Mouse (Mus musculus) stomach, embryonic 14.5 days (tissue): ENCODE measurements around the gene Ets1. TPM values are rescaled to one million over a fixed set of nuclear protein-coding genes. Genes with fewer than 3 reads are reported as not detected.

Experiments used
- ATAC-seq: fragments of 200-750 bp; cut with Nextera tagmentation; 2 replicates; pipeline ENCODE4 v1.8.0; 2017; ENCODE audit warnings: low read depth, moderate TSS enrichment; ENCODE audit not compliant: insufficient number of reproducible peaks, insufficient read depth, low FRiP score
- H3K27ac ChIP-seq: fragments of 300-500 bp; sonication (generic); 2 replicates; pipeline ENCODE4 v1.5.1; 2014; ENCODE audit warnings: mild to moderate bottlenecking, low read length, moderate library complexity, mixed read lengths
- H3K27me3 ChIP-seq: fragments of 300-500 bp; sonication (generic); 2 replicates; pipeline ENCODE4 v1.6.1; 2014; ENCODE audit warnings: low read length, control low read depth, mixed read lengths; ENCODE audit not compliant: control insufficient read depth, insufficient read depth
- H3K36me3 ChIP-seq: fragments of 300-500 bp; sonication (generic); 2 replicates; pipeline ENCODE4 v1.6.1; 2014; ENCODE audit warnings: mild to moderate bottlenecking, control low read depth, low read length, moderate library complexity, mixed read lengths; ENCODE audit not compliant: control insufficient read depth, insufficient read depth
- H3K4me1 ChIP-seq: fragments of 300-500 bp; sonication (generic); 2 replicates; pipeline ENCODE4 v1.6.1; 2014; ENCODE audit warnings: low read length, control low read depth, mixed read lengths; ENCODE audit not compliant: control insufficient read depth, insufficient read depth
- H3K4me2 ChIP-seq: fragments of 300-500 bp; sonication (generic); replicated peaks from 2 replicates; pipeline ENCODE4 v1.6.1; 2014; ENCODE audit warnings: low read depth, low read length, control low read depth
- H3K4me3 ChIP-seq: fragments of 300-500 bp; sonication (generic); 2 replicates; pipeline ENCODE4 v1.5.1; 2014; ENCODE audit warnings: low read depth, low read length, control low read depth
- H3K9ac ChIP-seq: fragments of 300-500 bp; sonication (generic); replicated peaks from 2 replicates; pipeline ENCODE4 v1.6.1; 2014; ENCODE audit warnings: low read depth, mild to moderate bottlenecking, control low read depth, low read length, moderate library complexity, mixed read lengths
- H3K9me3 ChIP-seq: fragments of 300-500 bp; sonication (generic); 2 replicates; pipeline ENCODE4 v1.6.1; 2016; ENCODE audit warnings: low read depth, low read length, control low read depth; ENCODE audit not compliant: control insufficient read depth
- WGBS: fragments of 180-500 bp; shearing (Covaris S2); extraction: QIAGEN DNeasy Blood & Tissue Kit; methylation state at CpG from one replicate; pipeline ENCODE4 v1.1.7; 2014; 5-methylcytosine and 5-hydroxymethylcytosine counted together
- polyA plus RNA-seq: library from polyadenylated mRNA; unstranded; fragments of >200 nt; fragmentation: Nextera tagmentation; extraction: Ambion mirVana; gene quantifications from 2 replicates; pipeline ENCODE4 v1.2.1, GENCODE M21; 2014

The Ets1 gene
- polyA plus RNA-seq, 1 experiment from 2014 or later = 40.9 TPM

DNA sequence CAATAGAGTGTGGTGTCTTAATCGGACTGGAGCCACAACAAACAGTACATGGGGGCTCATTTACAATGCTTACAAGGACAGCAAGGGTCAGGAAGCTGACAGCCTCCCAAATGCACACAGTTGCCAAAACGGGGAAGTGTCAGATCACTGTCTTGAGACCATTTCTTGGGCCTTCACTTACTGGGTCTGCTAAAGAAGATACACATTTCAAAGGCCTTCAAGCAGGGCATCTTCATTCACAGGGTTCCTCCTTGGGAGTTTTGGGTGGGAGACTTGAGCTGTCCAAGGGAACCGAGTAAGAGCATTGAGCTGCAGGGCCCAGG, 83.9 kb downstream of the Ets1 start:
- WGBS = 43% methylated on average over 3 of the region's 3 CpGs
- Histone ChIP-seq H3K4me3 (no peak overlapping the region), H3K9ac (no peak overlapping the region), H3K27ac (no peak overlapping the region), H3K36me3 (no peaks in the 10 kb centered on the region), H3K27me3 (no peaks in the 10 kb centered on the region), H3K4me1 (peaks cover 52% of the 10 kb centered on the region), H3K9me3 (no peaks in the 10 kb centered on the region), H3K4me2 (no peak overlapping the region)
- no peak for ATAC-seq

DNA sequence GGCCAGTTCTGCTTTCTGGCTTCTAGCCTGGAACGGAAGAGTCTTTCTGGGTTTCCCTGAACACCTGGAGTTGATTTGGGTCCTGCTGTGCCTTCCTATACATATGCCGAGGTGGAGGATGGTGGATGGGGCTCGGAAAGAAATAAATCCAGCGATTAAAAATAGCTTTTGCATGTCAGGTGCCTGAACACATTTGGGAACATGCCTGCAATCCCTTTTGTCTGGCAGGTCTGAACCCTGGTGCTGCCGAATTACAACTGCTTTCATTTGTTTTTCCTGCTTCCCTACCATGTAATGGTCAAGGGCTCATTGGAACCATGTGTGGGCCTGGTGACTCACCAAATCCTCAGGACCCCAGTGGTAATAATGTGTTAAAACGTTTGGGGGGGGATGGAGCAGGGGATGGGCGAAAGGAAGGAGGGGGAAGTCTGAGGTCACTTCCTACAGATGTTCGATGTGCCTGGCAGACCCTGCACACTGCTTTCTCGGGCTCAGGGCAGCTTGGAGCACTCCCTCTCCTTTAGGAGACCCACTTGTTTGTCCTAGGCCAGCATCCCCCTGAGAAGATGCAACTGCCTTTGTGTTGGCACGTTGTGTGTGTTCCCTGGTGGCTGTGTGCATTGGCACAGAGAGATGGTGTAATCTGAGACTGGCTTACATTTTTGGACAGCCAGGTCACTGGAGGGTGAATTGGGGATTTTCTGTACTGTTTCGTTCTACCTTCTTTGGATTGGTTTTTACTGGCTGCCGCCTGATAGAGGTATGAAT, 84.4 kb downstream of the Ets1 start:
- Histone ChIP-seq H3K27me3 (no peaks in the 10 kb centered on the region), H3K4me2 (0 out of 2 replicates have a peak overlapping the region, but pooled peaks have one; percentile 7), H3K9me3 (no peaks in the 10 kb centered on the region), H3K36me3 (no peaks in the 10 kb centered on the region), H3K9ac (no peak overlapping the region), H3K4me1 (peaks cover 47% of the 10 kb centered on the region), H3K27ac (no peak overlapping the region; the same call in 1 of the 2 replicates), H3K4me3 (no peak overlapping the region)
- ATAC-seq = no peak
- WGBS = 33% methylated on average over 12 of the region's 12 CpGs

DNA sequence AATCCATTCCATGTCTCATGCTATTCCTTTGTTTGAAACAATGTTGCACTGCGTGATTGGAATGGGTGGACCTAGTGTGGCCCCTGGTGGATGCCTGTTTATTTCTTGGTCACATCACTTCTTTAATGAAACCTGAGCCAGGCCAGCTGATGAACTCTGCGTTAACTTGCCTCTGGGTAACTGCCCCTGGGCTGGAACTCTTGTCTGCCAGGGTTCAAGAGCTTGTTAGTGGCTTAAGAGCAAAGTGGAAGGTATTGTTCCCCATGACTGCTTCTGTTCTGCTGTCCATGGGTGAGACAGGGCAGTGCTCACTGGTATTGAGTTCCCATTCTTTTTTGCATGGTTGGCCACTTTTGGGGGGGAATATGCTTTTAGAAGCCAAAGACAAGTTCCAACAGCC, 85.1 kb downstream of the Ets1 start:
- H3K27me3 ChIP-seq = no peaks in the 10 kb centered on the region
- H3K9me3 ChIP-seq = no peaks in the 10 kb centered on the region
- H3K9ac ChIP-seq = no peak overlapping the region
- WGBS = 42% methylated on average over 2 of the region's 2 CpGs
- H3K36me3 ChIP-seq = no peaks in the 10 kb centered on the region
- H3K4me1 ChIP-seq = peaks cover 42% of the 10 kb centered on the region
- H3K27ac ChIP-seq = no peak overlapping the region
- ATAC-seq = no peak
- H3K4me2 ChIP-seq = no peak overlapping the region
- no peak overlapping the region for H3K4me3 ChIP-seq

DNA sequence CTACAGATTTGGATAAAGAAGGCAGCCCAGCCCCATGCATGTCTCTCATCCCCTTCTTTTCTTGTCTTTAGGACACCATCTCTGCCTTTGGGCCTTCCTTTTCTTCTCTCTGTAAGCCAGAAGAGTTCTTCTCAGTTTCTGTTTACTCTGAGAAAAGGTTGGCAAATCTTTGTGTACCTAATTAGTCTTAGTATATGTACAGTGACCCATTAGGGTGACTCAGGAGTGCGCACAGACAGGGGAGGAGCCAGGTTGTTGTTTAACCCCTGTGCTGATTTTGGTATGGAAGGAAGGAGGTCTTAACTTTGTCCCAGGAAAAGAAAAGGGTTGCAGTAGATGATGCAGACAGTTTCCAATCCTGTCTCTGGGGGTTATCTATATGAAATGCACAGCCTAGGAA, 86.2 kb downstream of the Ets1 start:
- Histone ChIP-seq H3K4me3 (no peak overlapping the region), H3K27me3 (no peaks in the 10 kb centered on the region), H3K36me3 (no peaks in the 10 kb centered on the region), H3K9ac (no peak overlapping the region), H3K27ac (no peak overlapping the region), H3K4me2 (no peak overlapping the region), H3K9me3 (0 out of 2 replicates have a peak, but pooled peaks cover 3% of the 10 kb centered on the region), H3K4me1 (peaks cover 32% of the 10 kb centered on the region)
- 59% methylated on average over 1 of the region's 1 CpGs for WGBS
- ATAC-seq = no peak

DNA sequence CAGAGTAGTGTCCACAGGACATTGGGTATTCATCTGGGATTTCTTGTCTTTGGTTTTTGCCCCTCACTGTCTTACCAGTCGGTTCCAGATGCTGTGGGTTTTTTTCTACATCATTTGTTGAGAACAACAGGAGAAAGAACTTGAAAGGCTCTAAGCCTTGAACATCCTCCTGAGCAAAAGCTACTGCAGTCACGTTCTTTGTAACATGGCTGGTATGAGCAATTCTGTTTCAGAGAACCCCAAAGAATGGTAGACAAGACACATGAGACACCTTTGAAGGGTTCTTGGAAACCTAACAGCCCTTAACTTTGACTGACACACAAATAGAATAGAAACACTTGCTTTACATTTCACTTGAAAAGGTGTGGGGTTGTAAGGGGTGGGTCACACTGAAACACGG, 86.9 kb downstream of the Ets1 start:
- no peak for ATAC-seq
- H3K4me1 ChIP-seq = peaks cover 25% of the 10 kb centered on the region
- WGBS = 82% methylated on average over 3 of the region's 3 CpGs
- no peak overlapping the region for H3K4me2 ChIP-seq
- H3K36me3 ChIP-seq = no peaks in the 10 kb centered on the region
- H3K27ac ChIP-seq = no peak overlapping the region
- H3K9me3 ChIP-seq = 0 out of 2 replicates have a peak, but pooled peaks cover 3% of the 10 kb centered on the region
- H3K27me3 ChIP-seq = no peaks in the 10 kb centered on the region
- no peak overlapping the region for H3K4me3 ChIP-seq
- H3K9ac ChIP-seq = no peak overlapping the region

DNA sequence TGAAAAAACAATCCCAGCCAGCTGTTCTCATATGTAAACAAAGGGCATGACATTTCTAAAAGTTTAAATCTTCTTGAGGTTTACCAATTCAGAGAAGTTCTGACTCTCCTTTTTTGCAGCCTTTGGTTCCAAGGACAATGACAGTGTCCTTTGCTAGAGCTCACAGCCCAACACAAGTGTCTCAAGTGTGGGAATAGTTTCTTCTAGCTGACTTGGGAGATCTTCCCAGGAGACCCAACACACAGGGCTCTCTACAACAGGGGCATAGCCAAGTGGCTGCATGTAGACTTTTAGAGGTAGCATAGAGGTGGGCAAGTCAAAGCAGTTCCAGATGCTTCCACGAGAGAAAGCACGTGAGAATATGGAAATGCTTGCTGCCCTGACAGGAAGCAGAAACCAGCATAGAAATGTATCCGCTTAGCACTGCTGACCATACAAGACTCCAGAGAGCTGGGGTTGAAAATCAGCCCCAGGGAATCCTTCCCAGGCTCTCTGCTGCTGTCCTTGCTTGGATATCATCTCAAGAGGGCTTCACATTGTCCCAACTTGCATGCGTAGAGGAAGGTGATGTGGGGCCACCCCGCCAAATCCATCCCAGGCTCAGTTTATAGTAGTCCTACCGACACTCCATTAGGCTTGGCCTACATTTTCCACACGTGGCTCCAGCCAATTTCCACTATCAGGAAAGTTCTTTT, 88.3 kb downstream of the Ets1 start:
- Histone ChIP-seq H3K4me1 (peaks cover 20% of the 10 kb centered on the region; the same call in 1 of the 2 replicates), H3K27ac (no peak overlapping the region), H3K9ac (no peak overlapping the region), H3K4me3 (no peak overlapping the region), H3K9me3 (0 out of 2 replicates have a peak, but pooled peaks cover 3% of the 10 kb centered on the region), H3K4me2 (no peak overlapping the region), H3K27me3 (no peaks in the 10 kb centered on the region), H3K36me3 (peaks cover 3% of the 10 kb centered on the region; the same call in 1 of the 2 replicates)
- ATAC-seq = no peak
- WGBS = 85% methylated on average over 7 of the region's 7 CpGs

DNA sequence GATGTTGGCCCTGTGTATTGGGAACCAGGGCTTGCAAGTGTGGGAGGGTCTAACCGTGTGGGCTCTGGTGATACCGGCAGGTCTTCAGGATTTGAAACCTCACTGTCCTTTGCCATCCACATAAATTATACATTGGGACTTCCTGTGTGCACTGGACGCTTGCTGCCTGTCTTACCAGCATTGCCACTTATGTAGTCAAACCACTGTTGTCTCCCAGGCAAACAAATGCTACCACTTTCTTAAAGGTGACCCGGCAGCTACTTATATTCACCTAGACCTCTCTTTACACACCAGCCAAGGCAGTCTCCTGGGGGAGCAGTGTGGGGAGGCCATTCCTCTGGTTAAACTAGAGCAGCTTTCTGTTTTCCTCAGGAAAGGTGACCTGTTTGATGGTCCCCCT, 89.9 kb downstream of the Ets1 start:
- H3K27me3 ChIP-seq = no peaks in the 10 kb centered on the region
- 0 out of 2 replicates have a peak, but pooled peaks cover 3% of the 10 kb centered on the region for H3K9me3 ChIP-seq
- H3K36me3 ChIP-seq = peaks cover 7% of the 10 kb centered on the region; the same call in 1 of the 2 replicates
- H3K4me1 ChIP-seq = peaks cover 6% of the 10 kb centered on the region; the same call in 1 of the 2 replicates
- H3K4me3 ChIP-seq = no peak overlapping the region
- no peak overlapping the region for H3K4me2 ChIP-seq
- 85% methylated on average over 4 of the region's 4 CpGs for WGBS
- no peak overlapping the region for H3K27ac ChIP-seq
- no peak overlapping the region for H3K9ac ChIP-seq
- ATAC-seq = no peak

DNA sequence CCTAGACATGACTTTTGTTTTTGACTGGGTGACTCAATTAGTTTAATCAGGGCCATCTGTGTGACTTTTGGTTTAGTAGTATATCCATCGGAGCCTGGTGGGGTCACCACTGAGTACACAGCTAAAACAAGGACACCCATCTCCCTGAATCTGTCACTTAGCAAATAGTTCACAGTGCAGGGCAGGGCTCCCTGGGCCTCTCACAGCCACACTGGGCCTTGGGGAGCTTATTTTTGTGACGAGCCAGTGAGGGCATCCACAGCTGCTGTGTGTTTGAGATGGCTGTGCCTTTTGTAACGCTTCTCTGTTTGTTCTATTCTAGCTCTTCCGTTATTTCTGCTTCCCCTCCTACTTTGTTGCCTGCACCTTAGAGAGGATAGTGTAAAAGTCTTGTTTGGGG, 90.6 kb downstream of the Ets1 start:
- 0 out of 2 replicates have a peak, but pooled peaks cover 3% of the 10 kb centered on the region for H3K4me1 ChIP-seq
- H3K4me2 ChIP-seq = no peak overlapping the region
- H3K9me3 ChIP-seq = 0 out of 2 replicates have a peak, but pooled peaks cover 3% of the 10 kb centered on the region
- no peak overlapping the region for H3K4me3 ChIP-seq
- H3K27me3 ChIP-seq = no peaks in the 10 kb centered on the region
- no peak overlapping the region for H3K9ac ChIP-seq
- ATAC-seq = no peak
- peaks cover 8% of the 10 kb centered on the region; the same call in 1 of the 2 replicates for H3K36me3 ChIP-seq
- WGBS = 70% methylated on average over 4 of the region's 4 CpGs
- no peak overlapping the region for H3K27ac ChIP-seq
